Mouse (Mus musculus): ENCODE data around the gene Thada. TPM values are rescaled to one million over a fixed set of nuclear protein-coding genes. Genes with fewer than 3 reads are reported as not detected.

Gene Thada
- polyA plus RNA-seq, 1 experiment: 0.72 TPM

DNA sequence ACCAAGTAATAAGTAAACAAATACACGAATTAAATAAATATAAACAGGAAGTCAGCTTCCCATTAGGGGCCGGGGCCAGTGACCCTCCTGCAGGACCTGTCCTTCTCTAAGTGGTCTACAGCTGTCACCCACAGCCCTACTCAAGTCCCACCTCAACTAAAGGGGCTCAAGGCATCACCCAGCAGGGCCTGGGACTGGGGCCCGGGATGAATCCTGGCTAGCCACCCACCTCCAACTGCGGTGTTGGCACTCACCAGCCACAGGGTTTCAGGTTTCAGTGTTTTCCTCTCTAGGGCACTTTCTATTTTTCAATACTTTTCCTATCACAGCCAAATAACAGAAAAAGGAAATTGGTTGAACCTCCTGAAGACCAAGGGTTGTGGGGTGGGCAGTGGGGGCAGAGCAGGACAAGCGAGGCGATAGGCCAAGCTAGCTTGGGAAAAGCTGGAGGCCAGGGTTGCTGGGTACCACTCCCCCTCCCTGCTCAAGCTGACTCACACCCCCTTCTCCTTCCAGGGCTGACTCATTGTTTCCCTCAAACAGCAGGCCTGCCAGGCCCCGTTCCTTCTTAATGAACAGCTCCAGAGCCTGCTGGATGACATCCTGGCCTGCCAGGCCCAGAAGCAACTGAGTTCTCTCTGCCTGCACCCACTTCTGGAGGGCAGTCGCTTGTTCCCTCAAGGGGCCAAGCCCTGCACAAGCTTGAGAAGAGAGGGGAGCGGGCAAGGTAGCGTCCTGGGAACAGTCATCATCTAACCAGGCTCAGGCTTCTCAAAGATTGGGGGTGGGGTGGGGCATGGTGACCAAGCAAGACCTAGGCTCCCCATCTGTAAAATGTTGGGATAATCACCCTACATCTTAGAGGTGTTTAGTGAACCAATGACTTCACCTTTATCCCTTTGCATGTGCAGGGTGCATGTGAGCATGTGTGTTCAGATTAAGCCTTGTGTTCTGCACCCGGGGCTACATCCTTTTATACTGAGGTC, 317.2 kb downstream of the Thada start:
- H3K4me3 ChIP-seq (replicated peaks): peak overlapping the region; percentile 87
- peaks cover 98% of the 10 kb centered on the region for H3K4me1 ChIP-seq
- H3K36me3 ChIP-seq (replicated peaks; ENCODE audit: low read length): peaks cover 11% of the 10 kb centered on the region
- H3K27me3 ChIP-seq (replicated peaks): no peaks in the 10 kb centered on the region
- H3K9me3 ChIP-seq: no peaks in the 10 kb centered on the region
- no peak for TF ChIP-seq GATA1 (IDR thresholded peaks at IDR 0.05; ENCODE audit: borderline replicate concordance, low read length)
- TF ChIP-seq FLI1 (IDR thresholded peaks at IDR 0.05; ENCODE audit: low read length): no peak

DNA sequence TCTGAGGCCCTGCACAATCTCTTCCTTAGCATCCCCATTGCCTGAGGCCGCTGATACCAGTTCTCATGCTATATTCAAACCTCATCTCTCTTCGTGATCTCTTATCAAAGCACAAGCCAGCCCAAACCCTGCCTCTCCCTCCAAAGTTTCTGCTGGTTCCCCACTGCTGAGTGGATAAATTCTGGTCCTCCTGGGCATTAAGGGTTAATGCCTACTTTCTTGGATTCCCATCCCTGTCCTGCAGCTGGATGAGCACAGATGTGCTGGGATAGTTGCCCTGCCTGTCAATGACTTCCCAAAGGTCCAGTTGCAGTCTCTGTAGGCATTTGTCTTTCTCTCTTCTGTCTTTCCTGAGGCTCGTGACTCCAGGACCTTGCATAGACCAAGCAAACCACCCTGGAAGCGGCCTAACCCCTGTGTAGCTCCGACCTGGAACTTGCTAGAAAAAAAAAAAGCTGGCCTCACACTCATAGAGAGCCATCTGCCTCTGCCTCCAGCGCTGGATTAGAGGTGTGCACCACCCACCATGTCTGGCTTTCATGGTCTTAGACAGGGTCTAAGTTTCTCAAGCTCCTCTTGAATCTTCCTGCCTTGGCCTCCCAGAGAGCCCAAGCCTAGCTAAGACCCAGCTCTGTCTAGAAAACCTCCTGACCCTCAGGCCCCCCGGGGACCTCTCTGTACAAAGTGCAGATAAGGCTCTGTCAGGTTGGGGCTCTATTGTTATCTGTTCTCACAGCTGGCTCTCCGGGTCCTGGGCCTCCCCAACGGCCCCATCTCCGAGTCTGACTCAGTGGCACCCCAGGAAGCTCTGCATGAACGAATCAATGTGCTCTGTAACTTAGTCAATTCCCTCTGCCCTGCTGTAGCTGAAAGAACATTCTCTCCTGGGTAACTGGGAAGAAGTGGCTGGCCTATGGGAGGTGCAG, 318.6 kb downstream of the Thada start:
- peak overlapping the region; percentile 76 for H3K4me3 ChIP-seq (replicated peaks)
- TF ChIP-seq FLI1 (IDR thresholded peaks at IDR 0.05; ENCODE audit: low read length) (no peak), GATA1 (IDR thresholded peaks at IDR 0.05; ENCODE audit: borderline replicate concordance, low read length) (no peak)
- peaks cover 98% of the 10 kb centered on the region for H3K4me1 ChIP-seq

DNA sequence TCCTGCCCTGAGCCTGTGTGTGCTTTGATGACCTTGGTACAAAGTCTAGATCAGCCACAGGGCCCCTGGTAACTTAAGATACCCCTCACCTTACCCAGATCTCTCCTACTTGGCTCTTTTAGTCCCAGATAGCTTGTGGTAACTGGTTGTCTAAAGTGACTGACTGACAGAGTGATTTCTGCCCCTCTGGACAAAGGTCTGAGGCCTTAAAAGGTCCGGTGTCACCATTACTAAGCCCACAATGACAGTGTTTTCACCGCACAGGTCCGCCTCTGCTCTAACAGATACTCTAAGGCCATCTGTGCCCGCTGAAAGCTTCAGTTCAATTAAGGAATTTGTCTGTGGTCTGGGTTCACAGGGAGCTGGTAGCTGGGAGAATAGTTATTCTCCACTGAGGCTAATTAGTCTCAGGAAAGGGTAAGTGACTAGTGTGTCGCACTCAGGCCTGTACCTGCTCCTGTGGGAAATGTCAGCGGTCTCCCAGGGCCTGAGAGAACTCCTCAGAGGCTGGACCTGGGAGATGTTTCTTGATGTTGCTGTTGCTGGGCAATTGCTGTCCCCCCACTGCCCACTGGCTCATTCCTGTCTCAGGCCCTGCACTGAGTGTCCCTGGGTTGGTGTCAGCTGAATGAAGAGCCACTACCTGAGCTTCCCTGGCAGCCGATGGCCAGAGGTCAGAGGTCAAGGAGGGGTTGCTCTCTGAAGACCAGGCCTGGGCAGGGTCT, 319.4 kb downstream of the Thada start:
- TF ChIP-seq FLI1 (IDR thresholded peaks at IDR 0.05; ENCODE audit: low read length) (no peak), GATA1 (IDR thresholded peaks at IDR 0.05; ENCODE audit: borderline replicate concordance, low read length) (no peak)
- H3K4me3 ChIP-seq (replicated peaks): peak overlapping the region; percentile 51

More for the DNA sequence above, 318.6 kb downstream of the Thada start:
- no peaks in the 10 kb centered on the region for H3K9me3 ChIP-seq
- H3K36me3 ChIP-seq (replicated peaks; ENCODE audit: low read length): peaks cover 11% of the 10 kb centered on the region
- peaks cover 3% of the 10 kb centered on the region for H3K27me3 ChIP-seq (replicated peaks)

DNA sequence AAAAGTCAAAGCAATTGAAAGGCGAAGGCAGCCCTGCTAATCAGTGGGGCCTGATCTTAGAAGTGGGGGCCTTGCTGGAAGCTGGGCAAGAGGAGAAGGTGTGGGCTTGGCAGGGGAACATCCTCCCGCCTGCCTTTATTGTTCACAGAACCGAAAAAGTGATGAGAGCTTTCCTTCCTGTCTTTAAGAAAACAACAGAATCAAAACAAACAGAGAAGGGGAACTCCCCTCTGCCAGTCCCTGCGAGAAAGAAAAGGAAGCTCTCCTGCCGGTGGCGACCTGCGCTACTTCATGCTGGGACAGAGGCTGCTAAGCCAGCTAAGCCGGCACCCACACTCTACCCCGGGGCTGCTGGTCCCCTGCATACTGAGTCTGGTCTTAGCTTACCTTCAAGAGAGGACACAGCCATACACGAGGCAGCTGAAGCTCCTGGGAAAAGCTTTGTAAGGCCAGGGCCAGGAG, 320.1 kb downstream of the Thada start:
- Histone ChIP-seq H3K9me3 (no peaks in the 10 kb centered on the region), H3K4me3 (replicated peaks) (peak overlapping the region; percentile 83), H3K4me1 (peaks cover 100% of the 10 kb centered on the region), H3K36me3 (replicated peaks; ENCODE audit: low read length) (peaks cover 6% of the 10 kb centered on the region), H3K27me3 (replicated peaks) (peaks cover 3% of the 10 kb centered on the region)
- TF ChIP-seq FLI1 (IDR thresholded peaks at IDR 0.05; ENCODE audit: low read length): no peak
- TF ChIP-seq GATA1 (IDR thresholded peaks at IDR 0.05; ENCODE audit: borderline replicate concordance, low read length): no peak

More for the DNA sequence above, 319.4 kb downstream of the Thada start:
- peaks cover 10% of the 10 kb centered on the region for H3K36me3 ChIP-seq (replicated peaks; ENCODE audit: low read length)
- peaks cover 3% of the 10 kb centered on the region for H3K27me3 ChIP-seq (replicated peaks)
- peaks cover 98% of the 10 kb centered on the region for H3K4me1 ChIP-seq
- H3K9me3 ChIP-seq: no peaks in the 10 kb centered on the region

DNA sequence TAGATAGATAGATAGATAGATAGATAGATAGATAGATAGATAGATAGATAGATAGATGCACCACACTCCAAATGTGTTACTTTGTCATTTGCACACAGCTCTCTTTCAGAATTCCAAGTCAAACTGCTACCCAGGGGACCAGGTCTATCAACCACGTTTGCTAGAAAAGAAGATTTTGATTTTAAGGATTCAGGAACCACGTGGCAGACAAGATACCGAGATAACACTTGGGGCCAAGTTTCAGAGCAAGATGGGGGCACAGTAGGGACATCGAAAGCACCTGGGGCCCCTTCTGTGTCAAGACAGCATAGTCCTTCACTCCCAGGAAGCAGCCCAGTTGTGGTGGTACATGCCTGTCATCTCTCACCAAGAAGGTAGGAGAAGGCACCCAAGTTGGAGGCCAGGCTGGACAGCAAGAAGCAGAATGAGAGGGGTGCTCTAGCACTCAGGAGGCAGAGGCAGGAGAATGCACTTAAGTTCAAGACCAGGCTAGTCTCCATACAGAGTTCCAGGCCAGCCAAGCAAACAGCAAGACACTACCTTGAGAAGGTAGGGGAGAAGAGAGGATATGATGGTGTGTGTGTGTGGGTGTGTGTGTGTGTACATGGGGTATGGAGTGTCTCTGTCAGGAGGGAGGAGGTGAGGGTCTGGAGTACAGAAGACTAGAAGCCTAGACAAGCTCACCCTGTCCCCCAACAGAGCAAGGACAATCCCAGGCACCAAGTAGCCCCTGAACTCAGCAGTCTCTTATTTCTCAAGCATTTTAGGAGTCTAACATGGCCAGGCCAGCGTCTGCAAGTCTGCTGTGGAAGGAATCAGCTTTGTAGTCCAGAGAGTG, 321.0 kb downstream of the Thada start:
- TF ChIP-seq FLI1 (IDR thresholded peaks at IDR 0.05; ENCODE audit: low read length) (no peak), GATA1 (IDR thresholded peaks at IDR 0.05; ENCODE audit: borderline replicate concordance, low read length) (no peak)
- H3K9me3 ChIP-seq: no peaks in the 10 kb centered on the region
- H3K4me1 ChIP-seq: peaks cover 100% of the 10 kb centered on the region
- H3K4me3 ChIP-seq (replicated peaks): peak overlapping the region; percentile 75
- peaks cover 2% of the 10 kb centered on the region for H3K36me3 ChIP-seq (replicated peaks; ENCODE audit: low read length)
- peaks cover 3% of the 10 kb centered on the region for H3K27me3 ChIP-seq (replicated peaks)

DNA sequence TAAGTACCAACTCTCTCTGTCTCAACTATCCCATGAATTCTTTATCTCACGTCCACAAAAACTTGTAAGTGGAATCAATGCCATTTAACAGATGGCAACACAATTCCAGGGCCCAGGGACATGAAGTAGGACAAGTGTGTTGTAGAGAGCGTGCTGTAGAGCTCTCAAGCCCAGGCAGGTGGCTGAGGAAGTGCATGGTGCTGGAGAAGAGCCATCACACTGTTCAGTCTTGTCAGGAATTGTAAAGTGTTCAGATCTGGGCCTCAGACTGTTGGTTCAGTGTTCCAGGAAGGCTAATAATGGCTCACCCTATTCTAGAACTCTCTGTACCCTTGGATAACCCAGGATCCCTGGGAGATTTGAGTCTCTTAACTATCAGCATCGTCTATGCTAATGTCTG, 321.9 kb downstream of the Thada start:
- peaks cover 3% of the 10 kb centered on the region for H3K27me3 ChIP-seq (replicated peaks)
- no peak overlapping the region for H3K4me3 ChIP-seq (replicated peaks)
- H3K36me3 ChIP-seq (replicated peaks; ENCODE audit: low read length): peaks cover 2% of the 10 kb centered on the region
- H3K4me1 ChIP-seq: peaks cover 97% of the 10 kb centered on the region
- TF ChIP-seq GATA1 (IDR thresholded peaks at IDR 0.05; ENCODE audit: borderline replicate concordance, low read length) (no peak), FLI1 (IDR thresholded peaks at IDR 0.05; ENCODE audit: low read length) (no peak)
- H3K9me3 ChIP-seq: no peaks in the 10 kb centered on the region

DNA sequence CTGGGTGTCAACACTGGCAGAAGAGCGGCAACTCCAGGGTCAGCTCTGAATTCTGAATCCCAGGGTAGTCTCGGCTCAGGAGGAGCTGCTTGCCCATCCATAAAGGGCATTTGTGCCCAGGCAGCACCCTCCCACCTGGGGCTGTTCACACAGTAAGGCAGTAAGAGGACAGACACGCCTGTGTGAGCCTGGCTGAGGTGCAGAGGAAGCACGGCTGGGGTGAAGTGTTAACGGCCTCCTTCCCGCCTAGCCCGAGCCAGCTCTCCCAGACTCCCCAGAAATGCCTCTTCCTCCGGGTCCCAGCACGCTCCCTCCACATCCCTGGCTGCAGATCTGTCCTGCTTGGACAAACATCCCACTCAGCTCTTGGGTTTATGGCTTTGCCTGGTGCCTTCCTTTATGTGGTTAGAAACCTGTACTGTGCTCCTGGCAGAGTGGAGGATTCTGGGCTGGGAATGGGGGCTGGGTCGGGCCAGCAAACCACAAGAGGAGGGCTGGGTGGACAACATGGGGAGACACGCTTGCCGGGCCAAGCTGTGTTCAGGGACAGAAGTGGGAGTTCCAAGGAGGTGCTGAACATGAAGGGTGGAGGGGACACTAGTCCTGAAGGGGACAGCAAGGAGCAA, 322.7 kb downstream of the Thada start:
- H3K36me3 ChIP-seq (replicated peaks; ENCODE audit: low read length): peaks cover 2% of the 10 kb centered on the region
- H3K27me3 ChIP-seq (replicated peaks): peaks cover 3% of the 10 kb centered on the region
- H3K4me1 ChIP-seq: peaks cover 97% of the 10 kb centered on the region
- TF ChIP-seq GATA1 (IDR thresholded peaks at IDR 0.05; ENCODE audit: borderline replicate concordance, low read length) (no peak), FLI1 (IDR thresholded peaks at IDR 0.05; ENCODE audit: low read length) (no peak)
- H3K4me3 ChIP-seq (replicated peaks): peak overlapping the region; percentile 23
- no peaks in the 10 kb centered on the region for H3K9me3 ChIP-seq

DNA sequence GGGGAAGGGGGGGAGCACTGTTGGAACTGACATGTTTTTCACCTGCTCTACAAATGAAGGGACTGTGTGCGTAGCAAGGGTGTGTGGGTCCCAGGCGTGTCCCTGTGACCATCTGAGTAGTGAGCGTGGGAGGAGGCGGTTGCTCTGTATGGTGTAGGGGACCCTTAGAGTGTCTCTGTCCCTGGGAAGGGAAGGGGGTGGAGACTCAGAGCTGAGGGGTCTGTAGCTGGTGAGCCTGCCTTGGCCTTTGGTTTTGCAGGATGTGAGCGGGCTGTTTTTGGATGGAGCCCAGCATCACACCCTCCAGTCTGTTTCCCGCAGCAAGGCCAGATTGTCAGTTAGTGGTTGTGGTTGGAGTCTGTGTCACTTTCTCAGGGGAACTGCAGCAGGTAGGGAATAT, 324.3 kb downstream of the Thada start:
- H3K4me3 ChIP-seq (replicated peaks): no peak overlapping the region
- H3K36me3 ChIP-seq (replicated peaks; ENCODE audit: low read length): peaks cover 2% of the 10 kb centered on the region
- no peaks in the 10 kb centered on the region for H3K9me3 ChIP-seq
- H3K27me3 ChIP-seq (replicated peaks): peaks cover 3% of the 10 kb centered on the region
- TF ChIP-seq FLI1 (IDR thresholded peaks at IDR 0.05; ENCODE audit: low read length) (no peak), GATA1 (IDR thresholded peaks at IDR 0.05; ENCODE audit: borderline replicate concordance, low read length) (no peak)
- peaks cover 96% of the 10 kb centered on the region for H3K4me1 ChIP-seq
